Mouse (Mus musculus) monocyte, adult 5-6 weeks (primary cell): ENCODE results near the gene Zc3hav1. TPM values are rescaled to one million over a fixed set of nuclear protein-coding genes. Genes with fewer than 3 reads are reported as not detected.

Source experiments
- ATAC-seq: fragments of 153-309, 156-312 bp; replicated peaks from 2 replicates; pipeline ENCODE4 v1.8.0; 2017; ENCODE audit warnings: mild to moderate bottlenecking; ENCODE audit not compliant: low TSS enrichment, insufficient number of reproducible peaks, severe bottlenecking, poor library complexity, low FRiP score
- total RNA-seq: library from RNA; stranded (forward); fragments of 200-1000, 200-491, 200-594 nt; gene quantifications from 3 replicates; pipeline ENCODE4 v1.2.3, GENCODE M21; 2017

Gene Zc3hav1
- total RNA-seq, 1 experiment from 2014 or later = 128 TPM

DNA sequence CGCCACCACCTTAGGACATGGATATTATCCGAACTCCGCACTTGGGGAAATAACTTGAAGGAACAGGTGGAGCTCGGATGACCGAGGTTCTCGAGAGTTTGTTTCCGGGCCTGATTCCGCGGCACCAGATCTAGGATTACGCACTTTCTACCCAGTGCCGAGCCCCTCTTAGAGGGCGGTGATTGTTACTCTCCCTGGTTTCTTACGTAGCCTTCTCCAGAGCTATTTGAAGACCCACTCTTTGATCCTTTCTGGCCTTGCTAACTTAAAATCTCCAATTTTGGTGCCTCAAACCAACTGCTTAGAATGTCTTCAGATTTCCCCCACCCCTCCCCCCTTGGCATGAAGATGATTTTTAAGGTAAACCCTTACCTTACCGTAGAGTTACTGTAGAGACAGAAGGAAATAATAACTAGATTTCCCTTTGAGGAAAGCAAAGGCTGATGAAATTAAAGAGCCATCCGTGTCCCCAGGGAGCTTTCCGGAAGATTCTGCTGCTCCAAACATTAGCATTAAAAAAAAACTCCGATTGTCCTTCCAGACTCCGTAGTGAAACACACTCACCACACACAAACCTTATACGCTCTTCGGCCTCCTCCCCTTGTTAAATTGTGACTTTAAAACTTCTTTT, 435 bp upstream of the Zc3hav1 start:
- no peak for ATAC-seq

DNA sequence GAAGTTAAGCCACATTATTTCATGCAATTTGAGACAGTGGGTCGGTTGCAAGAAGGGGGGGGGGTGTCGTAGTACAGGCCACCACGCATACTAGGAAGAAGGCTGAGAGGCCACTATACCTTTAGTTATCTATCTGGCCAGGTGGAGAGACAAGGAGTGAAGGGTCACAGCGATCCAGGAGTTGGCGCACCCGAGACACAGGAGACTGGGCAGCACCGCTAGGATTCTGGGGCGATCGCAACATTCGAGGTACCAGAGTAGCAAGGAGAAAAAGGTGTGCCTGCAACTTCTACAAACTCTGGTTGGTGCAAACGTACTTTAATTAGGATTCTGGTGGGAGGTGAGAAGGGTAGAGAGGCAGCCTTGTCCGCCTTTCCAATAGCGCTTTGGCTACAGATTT, 1.2 kb downstream of the Zc3hav1 start:
- ATAC-seq = no peak

DNA sequence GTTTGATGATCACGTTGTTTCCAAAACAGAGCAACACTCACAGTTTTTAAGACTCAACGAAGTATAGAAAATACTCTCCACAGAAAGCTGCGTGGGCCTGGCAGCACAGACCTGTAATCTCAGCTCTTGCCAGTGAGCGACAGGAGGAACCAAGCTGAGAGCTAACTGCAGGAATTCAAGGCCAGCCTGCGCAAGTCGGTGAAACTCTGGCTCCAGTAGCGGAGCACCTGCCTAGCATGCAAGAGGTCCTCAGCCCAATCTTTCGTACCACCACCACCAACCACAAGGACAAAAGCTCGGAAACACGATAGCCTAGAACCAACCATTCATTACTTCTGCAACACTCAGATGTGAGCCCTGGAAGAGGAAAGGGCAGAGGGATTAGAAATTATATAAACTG, 2.0 kb downstream of the Zc3hav1 start:
- no peak for ATAC-seq

DNA sequence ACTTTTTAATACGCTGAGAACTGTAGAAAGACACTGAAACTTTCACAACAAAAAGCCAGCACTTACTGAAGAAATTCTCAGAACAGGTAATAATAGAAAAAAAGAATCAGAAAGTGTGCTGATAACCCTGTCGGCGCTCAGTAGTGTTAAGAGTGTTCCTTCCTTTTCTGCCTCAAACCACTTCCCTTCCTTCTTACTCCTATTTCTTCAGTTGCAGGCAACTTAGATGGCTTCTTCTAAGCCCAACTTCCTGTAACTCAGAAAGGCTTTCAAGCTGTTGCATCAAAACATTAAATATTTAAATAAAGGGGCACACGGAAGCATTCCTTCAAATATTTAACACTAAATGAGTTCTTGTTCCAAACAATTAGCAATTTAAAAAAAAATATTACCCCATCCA, 2.5 kb downstream of the Zc3hav1 start:
- no peak for ATAC-seq

DNA sequence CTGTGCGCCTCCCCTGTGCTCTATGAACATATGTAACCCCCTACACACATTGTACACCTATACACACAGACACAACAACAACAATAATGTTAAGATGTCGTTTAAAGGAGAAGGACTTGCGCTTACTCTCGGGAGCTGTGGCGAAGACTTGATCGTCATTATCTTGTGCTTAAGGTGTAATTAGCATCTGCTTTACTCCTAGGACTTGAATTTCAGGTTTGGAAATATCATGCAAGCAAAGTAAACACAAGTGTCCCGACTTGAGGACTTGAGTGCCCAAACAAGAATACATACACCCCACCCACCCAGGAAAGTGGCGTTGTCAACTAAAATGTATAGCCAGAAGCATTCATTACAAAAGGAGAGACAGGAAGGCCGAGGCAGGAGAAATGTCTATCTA, 4.6 kb downstream of the Zc3hav1 start:
- ATAC-seq = no peak

DNA sequence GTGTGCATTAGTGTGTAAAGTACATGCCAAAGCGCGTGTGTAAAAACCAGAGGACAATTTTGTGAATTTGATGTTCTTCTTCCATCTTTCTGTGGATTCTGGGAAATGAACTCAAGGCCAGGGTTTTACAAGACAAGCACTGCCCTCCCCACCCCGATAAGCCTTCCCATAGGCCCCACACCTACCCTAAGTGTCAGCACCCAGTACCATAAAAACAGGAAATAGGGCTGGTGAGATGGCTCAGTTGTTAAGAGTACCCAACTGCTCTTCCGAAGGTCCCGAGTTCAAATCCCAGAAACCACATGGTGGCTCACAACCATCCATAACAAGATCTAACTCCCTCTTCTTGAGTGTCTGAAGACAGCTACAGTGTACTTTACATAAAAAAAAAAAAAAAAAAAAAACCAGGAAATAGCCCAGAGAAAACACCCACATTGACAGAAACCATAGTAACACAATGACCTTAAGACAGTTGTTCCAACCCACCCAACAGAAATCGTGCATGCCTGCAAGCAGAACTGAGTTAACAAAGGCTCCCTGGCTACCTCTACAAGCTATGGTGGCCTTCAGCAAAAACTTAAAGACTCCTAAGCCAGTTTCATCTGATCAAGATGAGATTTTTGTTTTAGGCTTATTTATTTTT, 5.5 kb downstream of the Zc3hav1 start:
- no peak for ATAC-seq

DNA sequence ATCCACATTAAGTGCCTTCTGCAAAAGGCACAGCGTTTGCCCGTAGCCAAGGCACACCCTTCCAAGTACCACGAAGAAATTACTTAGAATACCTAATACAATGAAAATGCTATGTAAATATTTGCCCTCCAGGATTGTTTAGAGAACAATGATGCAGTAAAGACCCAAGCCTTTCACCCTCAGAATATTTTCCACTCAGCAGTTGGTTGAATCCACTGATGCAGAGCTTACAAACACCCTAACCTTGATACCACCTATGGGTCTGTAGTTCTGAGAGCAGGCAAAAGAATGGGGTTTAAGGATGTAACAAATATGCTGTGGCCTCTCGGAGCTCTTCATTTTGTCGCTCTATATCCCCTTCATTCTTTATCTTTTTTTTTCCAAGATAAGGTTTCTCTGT, 6.5 kb downstream of the Zc3hav1 start:
- no peak for ATAC-seq

DNA sequence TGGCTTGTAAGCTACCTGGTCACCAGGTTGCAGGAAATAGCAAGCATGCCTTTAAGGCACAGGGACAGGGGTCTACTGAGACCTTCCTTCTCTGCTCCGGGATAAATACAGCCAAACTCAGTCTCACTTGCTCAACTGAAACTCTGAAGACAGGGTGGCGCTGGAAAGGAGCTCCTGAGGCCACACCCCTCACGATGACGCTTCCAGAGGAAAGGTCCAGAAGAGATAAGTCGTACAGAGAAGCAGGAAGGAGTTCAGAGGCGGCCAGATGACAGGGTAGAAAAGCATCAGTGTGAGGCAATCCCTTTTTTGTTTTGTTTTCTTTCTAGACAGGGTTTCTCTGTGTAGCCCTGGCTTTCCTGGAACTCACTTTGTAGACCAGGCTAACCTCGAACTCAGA, 8.6 kb downstream of the Zc3hav1 start:
- peak; percentile 86 for ATAC-seq

DNA sequence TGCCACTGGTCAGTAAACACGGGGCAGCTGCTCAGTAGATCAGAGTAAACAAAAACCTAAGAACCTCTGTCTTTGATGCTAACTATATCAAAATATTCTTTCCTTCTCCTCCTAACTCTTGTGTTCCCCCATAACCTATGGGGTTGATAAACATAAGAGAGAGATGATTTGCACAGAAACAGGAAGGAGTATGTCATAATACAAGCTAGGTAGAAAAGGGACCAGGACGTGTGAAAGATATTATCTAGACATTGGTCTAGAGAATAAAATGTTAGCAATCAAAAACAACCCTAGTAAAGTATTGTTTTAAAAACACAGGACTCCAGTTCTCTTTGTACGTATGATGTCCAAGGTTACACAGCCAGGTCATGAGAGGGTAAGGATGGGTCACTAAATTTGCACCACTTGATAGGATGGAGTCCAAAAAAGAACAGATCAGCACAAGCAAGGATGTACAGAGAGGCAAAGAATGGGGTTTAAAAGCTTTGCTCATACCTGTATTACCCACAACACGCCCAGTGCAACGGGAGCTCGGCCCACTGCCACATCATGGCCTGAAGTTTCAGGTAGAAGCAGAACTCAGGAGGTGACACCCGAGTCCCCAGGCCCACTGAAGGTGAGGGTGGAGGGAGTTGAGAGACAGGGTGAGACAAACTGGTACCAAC, 10.3 kb downstream of the Zc3hav1 start:
- ATAC-seq = no peak

DNA sequence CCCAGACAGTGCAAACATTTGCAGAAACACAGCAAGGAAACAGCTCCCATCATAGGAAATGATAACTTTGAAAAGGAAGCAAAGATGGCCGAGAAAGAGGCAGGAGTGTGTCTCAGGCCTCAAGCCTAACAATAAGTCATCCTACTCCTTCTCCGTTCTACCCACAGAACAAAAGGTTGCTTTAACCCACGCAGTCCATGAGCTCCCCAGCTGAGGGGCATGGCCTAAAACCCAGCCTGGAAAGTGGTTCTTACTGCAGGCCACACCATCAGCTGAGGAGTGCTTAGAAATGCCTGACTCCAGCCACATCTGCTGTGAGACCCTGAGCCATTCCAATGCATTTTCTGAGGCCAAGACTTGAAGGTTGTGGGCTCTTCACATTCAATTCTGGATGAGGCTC, 10.8 kb downstream of the Zc3hav1 start:
- ATAC-seq = no peak

DNA sequence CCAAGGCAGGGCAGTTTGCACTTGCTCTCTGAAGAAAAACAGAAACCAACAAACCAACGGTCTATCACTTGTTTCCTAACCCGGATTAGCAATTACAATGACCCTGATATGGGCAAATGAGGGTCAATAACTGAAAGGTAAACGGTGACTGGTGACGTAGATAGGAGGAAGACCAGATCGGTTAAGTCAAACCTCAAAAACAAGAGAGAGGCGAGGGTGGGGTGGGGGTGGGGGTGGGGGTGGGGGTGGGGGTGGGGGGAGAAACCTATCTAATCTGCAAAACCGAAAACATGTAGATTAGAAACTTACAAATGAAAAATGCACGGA, 11.8 kb downstream of the Zc3hav1 start:
- no peak for ATAC-seq

DNA sequence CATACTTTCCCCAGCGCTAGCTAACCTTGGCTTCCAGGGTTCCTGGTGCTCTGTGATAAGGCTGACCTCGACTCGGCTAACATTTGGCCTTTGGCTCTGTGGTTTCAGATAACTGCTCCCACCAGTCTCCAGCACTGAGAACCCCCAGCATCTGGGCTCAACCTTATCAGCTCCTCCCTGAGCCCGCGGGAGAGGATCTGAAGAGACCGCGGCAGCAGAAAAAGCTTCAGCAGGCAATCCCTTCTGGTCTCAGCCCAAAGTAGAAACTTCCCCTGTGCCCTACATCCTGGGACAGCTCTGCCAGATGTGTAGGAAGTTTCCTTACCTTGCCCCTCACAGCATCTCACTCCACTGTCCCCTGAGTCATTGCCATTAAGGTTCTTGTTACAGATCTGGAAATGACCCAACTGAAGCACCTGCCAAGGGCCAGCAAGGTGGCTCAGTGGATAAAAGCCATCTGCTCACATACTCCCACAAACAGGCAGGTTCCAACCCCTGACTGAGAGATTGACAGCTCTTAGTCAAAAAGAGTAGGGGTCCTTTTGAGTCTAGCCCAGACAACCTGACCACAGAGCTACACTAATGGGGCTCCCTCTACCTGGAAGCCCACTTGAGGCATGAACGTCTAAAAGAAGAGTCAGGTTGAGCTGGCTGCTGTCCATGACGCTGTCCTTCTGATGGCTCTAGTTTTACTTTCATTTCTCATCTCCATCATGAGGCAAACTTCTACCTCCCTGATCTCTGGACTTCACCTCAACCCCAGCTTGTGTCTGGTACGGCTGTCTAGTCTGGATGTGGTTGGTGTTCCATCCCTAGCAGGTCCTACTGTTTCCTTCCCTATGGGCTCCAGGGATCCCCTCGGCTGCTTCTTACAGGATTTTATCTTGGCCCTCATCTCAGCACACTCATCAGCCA, 12.4 kb downstream of the Zc3hav1 start:
- 0 out of 2 replicates have a peak, but pooled peaks have one; percentile 25 for ATAC-seq

DNA sequence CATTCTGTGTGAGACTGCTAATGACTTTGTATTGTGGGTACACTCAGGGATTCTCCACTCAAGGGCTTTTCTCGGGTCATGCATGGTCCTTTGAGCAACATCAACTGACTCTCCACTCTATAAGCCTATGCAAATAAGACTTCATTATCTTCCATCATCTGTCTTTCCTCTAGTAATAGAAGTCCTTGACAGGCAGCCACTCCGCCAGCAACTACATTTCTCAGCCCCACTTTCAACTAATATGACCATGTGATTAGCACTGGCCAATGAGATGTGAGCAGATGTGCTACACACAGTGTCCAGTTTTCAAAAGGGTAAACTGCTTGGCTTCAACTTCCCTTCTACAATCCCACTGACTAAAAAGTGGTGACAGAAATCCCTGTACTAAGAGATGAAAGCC, 15.3 kb downstream of the Zc3hav1 start:
- no peak for ATAC-seq

DNA sequence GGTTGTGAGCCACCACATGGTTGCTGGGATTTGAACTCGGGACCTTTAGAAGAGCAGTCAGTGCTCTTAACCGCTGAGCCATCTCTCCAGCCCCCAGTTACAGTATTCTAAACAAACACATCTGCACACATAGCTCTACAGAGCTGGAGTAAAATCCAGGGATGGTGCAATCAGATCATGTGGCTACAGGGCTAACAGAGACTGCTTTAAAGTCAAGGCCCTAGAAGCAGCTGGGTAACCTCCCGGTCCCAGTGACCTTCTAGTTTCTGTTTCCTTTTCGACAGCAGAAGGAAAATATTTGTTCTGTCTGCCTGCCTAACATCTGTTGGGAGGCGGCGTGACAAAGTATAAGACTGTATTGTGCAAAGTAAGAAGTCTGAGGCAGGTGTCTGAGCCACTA, 16.5 kb downstream of the Zc3hav1 start:
- ATAC-seq = peak; percentile 11; the same call in 1 of the 2 replicates

DNA sequence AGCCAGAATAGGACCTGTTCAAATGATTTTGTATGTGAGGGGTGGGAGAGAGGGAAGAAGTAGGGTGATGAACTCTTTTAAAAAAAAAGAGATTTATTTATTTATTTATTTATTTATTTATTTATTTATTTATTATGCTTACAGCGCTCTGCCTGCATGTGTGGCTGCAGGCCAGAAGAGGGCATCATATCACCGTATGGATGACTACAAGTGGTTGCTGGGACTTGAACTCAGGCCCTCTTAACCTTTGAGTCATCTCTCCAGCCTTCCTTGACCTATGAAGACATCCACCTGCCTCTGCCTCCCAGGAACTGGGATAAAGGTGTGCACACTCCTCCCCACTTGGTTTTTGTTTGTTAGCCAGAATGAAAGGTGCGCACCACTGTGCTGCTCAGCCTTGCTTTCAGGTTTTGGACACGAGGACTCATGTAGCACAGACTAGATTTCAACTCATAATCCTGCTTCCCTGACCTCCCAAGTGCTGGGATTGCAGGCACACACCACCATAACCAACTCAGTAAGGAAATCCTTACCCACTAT, 17.2 kb downstream of the Zc3hav1 start:
- ATAC-seq = peak; percentile 45; the same call in 1 of the 2 replicates

DNA sequence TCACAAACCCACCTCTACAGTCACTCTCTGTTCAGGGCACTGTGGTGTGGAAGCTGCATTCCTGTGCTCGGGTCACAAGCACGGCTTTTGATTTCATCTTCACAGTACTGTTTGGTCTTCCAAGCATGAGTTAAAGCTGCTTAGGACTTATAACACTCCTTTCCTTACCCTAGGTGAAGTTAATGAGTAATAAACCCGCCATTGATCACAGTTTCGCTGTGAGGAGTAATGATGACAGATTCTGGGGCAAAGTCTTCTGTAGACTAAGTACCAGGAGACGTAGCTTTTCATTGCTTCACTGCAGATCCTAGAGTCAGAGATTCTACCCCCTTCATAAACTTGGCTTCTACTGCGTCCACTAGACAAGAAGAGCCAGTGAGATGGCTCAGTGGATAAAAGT, 19.1 kb downstream of the Zc3hav1 start:
- no peak for ATAC-seq

DNA sequence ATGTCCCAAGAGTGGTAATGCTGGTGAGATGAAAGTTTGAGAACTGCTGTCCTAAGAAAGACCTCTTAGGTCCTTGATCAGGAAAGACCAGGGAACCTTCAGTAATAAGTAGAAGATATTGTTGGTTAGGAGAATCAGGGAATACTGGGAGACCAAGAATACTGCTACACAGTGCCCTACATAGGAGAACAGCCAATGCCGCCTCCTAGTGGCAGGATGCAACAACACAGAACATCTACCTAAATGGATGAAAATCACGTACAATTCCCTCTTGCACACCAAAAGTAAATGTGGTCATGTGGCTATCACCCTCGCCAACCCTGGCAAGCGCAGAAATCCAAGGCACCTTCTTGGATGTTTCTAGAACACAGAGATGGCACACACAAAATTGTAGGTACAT, 27.8 kb downstream of the Zc3hav1 start:
- no peak for ATAC-seq

DNA sequence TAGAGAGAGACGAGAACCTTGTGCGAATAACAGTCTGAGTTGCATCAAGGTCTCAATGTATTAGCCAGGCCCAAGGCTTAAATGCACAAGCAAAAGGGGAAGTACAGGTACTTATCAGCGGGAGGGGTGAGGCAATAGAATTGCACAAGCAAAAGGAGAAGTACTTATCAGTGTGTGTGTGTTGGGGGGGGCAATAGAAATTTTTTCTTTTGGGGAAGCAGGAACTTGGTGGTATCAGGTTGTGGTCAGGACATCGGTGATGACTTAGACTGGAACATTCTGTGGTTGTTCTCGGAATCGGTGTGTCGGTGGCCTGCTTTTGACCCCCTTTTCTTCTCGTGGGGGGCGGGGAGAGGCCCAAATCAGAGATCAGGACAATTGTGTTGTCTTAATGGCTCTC, 33.8 kb downstream of the Zc3hav1 start:
- no peak for ATAC-seq

DNA sequence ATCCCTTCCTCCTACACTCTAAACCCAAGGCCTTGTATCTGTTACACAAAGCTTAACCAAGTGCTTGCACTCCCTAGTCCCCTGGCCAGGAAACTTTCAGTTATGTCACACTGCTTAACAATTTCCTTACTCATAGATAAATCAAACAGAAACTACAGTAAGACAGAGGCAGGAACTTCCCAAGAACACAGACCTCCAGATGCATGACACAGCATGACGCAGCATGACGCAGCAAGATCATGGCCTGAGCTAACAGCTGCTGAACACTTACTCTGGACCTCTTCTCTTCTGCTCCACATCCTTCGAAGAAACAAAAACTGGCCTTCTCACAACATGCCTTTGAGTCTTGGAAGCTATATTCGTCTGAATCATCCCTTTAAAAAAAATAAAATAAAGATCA, 38.4 kb downstream of the Zc3hav1 start:
- no peak for ATAC-seq
